Mouse (Mus musculus): ENCODE results near the gene Bach1.

- TF ChIP-seq CTCF (IDR thresholded peaks at IDR 0.05; ENCODE audit: extremely low read depth, insufficient read depth, insufficient read length, insufficient replicate concordance): no peak
- TF ChIP-seq POLR2A (IDR thresholded peaks at IDR 0.05; ENCODE audit: low read depth, low read length): no peak
Measured at GRCm38 (mm10) chr16:87707335-87707734, 8.6 kb downstream of the Bach1 start.

Data from spleen, adult 2 months (tissue).